ENCODE assay signal across 18 mouse cellular contexts in the genomic region with DNA sequence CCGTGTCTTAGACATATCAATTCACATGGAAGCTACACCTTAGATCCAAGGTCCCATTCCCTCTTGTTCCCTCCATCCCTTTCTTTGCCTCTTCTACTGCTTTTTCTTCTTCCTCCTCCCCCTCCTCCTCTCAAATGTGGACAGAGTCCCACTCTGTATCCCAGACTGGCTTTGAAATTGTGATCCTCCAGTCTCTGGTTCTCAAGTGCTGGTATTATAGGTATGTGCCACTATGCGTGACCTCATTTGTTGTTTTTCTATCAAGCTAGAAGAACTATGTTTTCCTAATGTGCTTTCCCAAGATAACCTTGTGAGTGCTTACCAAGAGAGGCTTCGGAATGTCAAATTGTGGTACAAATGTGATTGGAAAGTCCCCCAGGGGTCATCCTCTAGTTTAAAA.
DNase-seq lines count a peak whose midpoint lies in the region; ATAC-seq and TF ChIP-seq lines count a peak whose summit lies in the region.
"Had no signal": no experiment of that assay in that cellular context is flagged by ENCODE, and none has a peak within 500 bp of the region (broad histone marks: within the 10 kb centered on the region; RNA-seq: fewer than 3 reads in every experiment).

No protein-coding gene starts in this region.

- peaks cover 28% of the 10 kb centered on the region for H3K4me1 ChIP-seq in heart, embryonic 15.5 days (replicated peaks)
- H3K4me1 ChIP-seq in midbrain, embryonic 13.5 days (replicated peaks), result peaks cover 33% of the 10 kb centered on the region
- H3K4me1 ChIP-seq in neural tube, embryonic 15.5 days, result peaks cover 34% of the 10 kb centered on the region
- H3K4me1 ChIP-seq: liver, embryonic 15.5 days had no signal

- H3K27ac ChIP-seq in heart, embryonic 15.5 days, result peak overlapping the region; percentile 16; the same call in 1 of the 2 replicates
- H3K27ac ChIP-seq in left cerebral cortex, adult 2 months, result 0 out of 2 replicates have a peak overlapping the region, but pooled peaks have one; percentile 15
- H3K27ac ChIP-seq in midbrain, embryonic 13.5 days, result peak overlapping the region; percentile 72
- H3K27ac ChIP-seq in neural tube, embryonic 15.5 days (replicated peaks), result peak overlapping the region; percentile 56; the same call in 1 of the 2 replicates
- H3K27ac ChIP-seq: liver, embryonic 15.5 days had no signal

- no peaks in the 10 kb centered on the region for H3K9me3 ChIP-seq in heart, embryonic 15.5 days (replicated peaks)
- no peaks in the 10 kb centered on the region for H3K9me3 ChIP-seq in midbrain, embryonic 13.5 days
- no peaks in the 10 kb centered on the region for H3K9me3 ChIP-seq in neural tube, embryonic 15.5 days (replicated peaks)
- H3K9me3 ChIP-seq: liver, embryonic 15.5 days; midbrain, embryonic 12.5 days; stomach, embryonic 15.5 days had no signal

- H3K27me3 ChIP-seq in heart, embryonic 15.5 days, result no peaks in the 10 kb centered on the region
- no peaks in the 10 kb centered on the region for H3K27me3 ChIP-seq in midbrain, embryonic 13.5 days
- H3K27me3 ChIP-seq in neural tube, embryonic 15.5 days (replicated peaks), result no peaks in the 10 kb centered on the region
- H3K27me3 ChIP-seq: liver, embryonic 15.5 days; midbrain, embryonic 12.5 days; stomach, embryonic 15.5 days had no signal

- no peak for DNase-seq in heart, adult 11 months
- no peak for DNase-seq in left cerebral cortex, adult 2 months (ENCODE audit: extremely low spot score in 1 of 2, low spot score in 2 of 2)
- DNase-seq in left cerebral cortex, postnatal 10 days (ENCODE audit: extremely low spot score in 1 of 2, low spot score in 2 of 2), result no peak
- DNase-seq in left cerebral cortex, adult 18-20 months (ENCODE audit: low spot score in 2 of 2), result no peak
- DNase-seq: adrenal gland, postnatal 25 days; cerebellum, adult 9-11 months; gastrocnemius, postnatal 25 days; heart, postnatal 36 days; lung, postnatal 14 days; right cerebral cortex, postnatal 4 days; thymus, postnatal 36 days had no signal

- TF ChIP-seq CTCF in left cerebral cortex, adult 2 months (IDR thresholded peaks at IDR 0.05), result no peak

- 53% methylated on average over 3 of the region's 3 CpGs for WGBS in heart, embryonic 15.5 days
- 77% methylated on average over 3 of the region's 3 CpGs for WGBS in midbrain, embryonic 13.5 days
- WGBS in neural tube, embryonic 15.5 days, result 53% methylated on average over 3 of the region's 3 CpGs

- ATAC-seq in heart, embryonic 15.5 days (replicated peaks; ENCODE audit: insufficient number of reproducible peaks, insufficient read depth, low FRiP score, low read depth), result no peak
- ATAC-seq in midbrain, embryonic 13.5 days, result no peak
- ATAC-seq in neural tube, embryonic 15.5 days (ENCODE audit: low FRiP score), result 0 out of 2 replicates have a peak, but pooled peaks have one; percentile 2
- ATAC-seq: CD4-positive, CD25-positive, alpha-beta regulatory T cell, adult 4 months had no signal

- H3K36me3 ChIP-seq in heart, embryonic 15.5 days, result no peaks in the 10 kb centered on the region
- H3K36me3 ChIP-seq in midbrain, embryonic 13.5 days, result no peaks in the 10 kb centered on the region; the same call in 1 of the 2 replicates
- no peaks in the 10 kb centered on the region for H3K36me3 ChIP-seq in neural tube, embryonic 15.5 days
- H3K36me3 ChIP-seq: liver, embryonic 15.5 days; stomach, embryonic 15.5 days had no signal

- no peak overlapping the region for H3K9ac ChIP-seq in heart, embryonic 15.5 days
- H3K9ac ChIP-seq in midbrain, embryonic 13.5 days (replicated peaks), result no peak overlapping the region
- H3K9ac ChIP-seq in neural tube, embryonic 15.5 days (replicated peaks), result no peak overlapping the region
- H3K9ac ChIP-seq: liver, embryonic 15.5 days; midbrain, embryonic 12.5 days; stomach, embryonic 15.5 days had no signal

- H3K4me3 ChIP-seq in heart, embryonic 15.5 days, result no peak overlapping the region
- H3K4me3 ChIP-seq in left cerebral cortex, adult 2 months, result no peak overlapping the region
- H3K4me3 ChIP-seq in midbrain, embryonic 13.5 days (replicated peaks), result no peak overlapping the region
- no peak overlapping the region for H3K4me3 ChIP-seq in neural tube, embryonic 15.5 days (replicated peaks)
- H3K4me3 ChIP-seq: liver, embryonic 15.5 days; midbrain, embryonic 12.5 days; stomach, embryonic 15.5 days had no signal

- no peak overlapping the region for H3K4me2 ChIP-seq in heart, embryonic 15.5 days
- no peak overlapping the region for H3K4me2 ChIP-seq in midbrain, embryonic 13.5 days (replicated peaks)
- H3K4me2 ChIP-seq in neural tube, embryonic 15.5 days, result no peak overlapping the region
- H3K4me2 ChIP-seq: liver, embryonic 15.5 days; midbrain, embryonic 12.5 days; stomach, embryonic 15.5 days had no signal

- intact Hi-C loops in left cerebral cortex, adult 2 months (cut with DNase I), result no loop called here
- intact Hi-C loops in left cerebral cortex, postnatal 10 days (cut with DNase I), result no loop called here

Comparison
In these comparisons a context has a peak if more than half of its experiments do, and no peak if none do; other contexts are left out.
1. H3K27ac ChIP-seq: peak in every context shown above with its lines; median percentile 72 in midbrain, embryonic 13.5 days; 56 in neural tube, embryonic 15.5 days; 16 in heart, embryonic 15.5 days; 15 in left cerebral cortex, adult 2 months.